Mouse (Mus musculus): ENCODE results near the gene Krtap28-13. TPM values are rescaled to one million over a fixed set of nuclear protein-coding genes. Genes with fewer than 3 reads are reported as not detected.
A peak's percentile ranks its signal among the peaks of the same experiment; 100 is the strongest.

The Krtap28-13 gene
- total RNA-seq (2021): not detected in 2 replicates
- long read RNA-seq: 0 reads

DNA sequence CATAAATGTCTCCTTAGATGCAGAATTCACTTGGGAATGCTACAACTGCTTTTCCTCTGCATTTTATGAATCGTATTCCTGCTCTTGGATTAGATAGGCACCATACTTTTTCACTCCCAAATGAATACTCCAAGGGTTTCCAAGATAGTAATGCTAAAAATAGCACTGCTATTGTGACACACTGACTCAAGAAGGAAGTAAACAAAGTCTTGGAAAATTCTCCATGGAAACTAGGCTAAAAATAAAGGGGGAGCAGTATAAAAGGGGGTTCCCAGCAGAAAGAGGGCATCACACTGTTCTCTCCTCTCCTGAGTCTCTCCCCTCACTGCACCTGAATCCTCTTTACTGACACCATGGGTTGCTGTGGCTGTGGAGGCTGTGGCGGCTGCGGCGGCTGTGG is at the start of gene Krtap28-13:
Gene Krtap28-13 (plus strand): TSS at position 288 of the 400 bp plus-strand sequence.
- DNase-seq: no peak

DNA sequence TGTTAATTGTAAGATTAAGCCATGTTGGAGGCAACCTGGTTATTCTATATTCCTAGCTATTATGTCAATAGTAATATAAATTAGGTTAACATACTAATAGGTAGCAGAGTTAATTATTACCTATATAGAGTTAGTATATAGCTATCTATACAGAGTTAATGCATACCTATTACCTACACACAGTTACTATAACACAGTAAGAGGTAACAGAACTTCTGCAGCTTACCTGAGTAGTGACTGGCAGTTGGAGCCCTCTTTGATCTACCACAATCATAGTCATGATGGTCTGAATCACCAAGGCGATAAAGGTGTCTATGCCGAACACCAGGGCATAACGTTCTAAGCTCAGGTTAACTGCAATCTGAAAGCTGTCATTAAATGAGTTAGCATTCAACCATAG is 46.3 kb upstream of the Krtap28-13 start:
- no peak for DNase-seq

DNA sequence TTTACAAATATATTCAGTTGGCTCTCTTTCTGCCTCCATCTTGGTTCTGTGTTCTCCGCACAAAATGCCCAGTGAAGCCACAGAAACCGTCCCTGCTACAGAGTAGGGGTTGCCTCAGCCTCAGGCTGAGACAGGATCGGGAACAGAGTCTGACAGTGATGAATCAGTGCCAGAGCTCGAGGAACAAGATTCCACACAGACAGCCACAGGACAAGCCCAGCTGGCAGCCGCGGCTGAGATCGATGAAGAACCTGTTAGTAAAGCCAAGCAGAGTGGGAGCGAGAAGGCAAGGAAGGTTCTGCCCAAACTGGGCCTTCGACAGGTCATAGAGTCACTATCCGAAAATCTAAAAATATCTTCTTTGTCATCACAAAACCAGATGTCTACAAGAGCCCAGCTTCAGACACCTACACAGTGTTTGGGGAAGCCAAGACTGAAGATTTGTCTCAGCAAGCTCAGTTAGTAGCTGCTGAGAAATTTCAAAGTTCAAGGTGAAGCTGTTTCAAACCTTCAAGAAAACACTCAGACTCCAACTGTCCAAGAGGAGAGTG is 45.3 kb upstream of the Krtap28-13 start:
- DNase-seq: no peak

DNA sequence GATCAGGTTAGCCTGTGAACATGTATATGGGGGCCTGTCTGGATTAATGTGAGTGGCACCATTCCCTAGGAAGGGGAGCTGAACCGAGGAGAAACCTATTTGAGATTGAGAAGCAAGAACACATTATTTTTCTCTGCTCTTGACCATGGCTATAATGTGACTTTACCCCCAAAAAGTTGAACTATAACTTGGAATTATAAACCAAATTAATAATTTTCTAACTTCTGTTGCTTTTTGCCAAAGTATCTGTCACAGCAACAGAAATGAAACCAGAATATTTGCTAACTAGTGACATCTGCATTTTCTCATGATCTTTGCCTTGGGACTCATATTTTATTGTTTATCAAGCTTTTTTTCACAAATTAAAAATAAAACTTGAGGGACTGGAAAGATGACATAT is 44.2 kb upstream of the Krtap28-13 start:
- no peak for DNase-seq

DNA sequence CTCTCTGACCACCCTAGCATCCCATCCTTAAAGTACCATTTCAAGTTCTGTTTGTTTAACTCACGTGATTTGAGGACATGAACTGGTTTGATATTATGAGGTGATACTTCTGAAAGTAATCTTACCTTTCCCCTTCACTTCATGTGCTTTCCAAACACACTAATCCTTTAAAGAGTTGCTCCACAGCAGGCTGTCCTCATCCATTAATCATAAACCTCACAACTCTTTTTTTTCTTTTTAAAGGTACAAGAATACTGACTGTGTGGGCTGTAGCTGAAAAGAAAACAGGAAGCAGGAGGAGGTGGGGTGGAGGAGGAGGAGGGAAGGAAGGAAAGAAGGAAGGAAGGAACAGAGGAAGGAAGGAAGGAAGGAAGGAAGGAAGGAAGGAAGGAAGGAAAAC is 28.8 kb upstream of the Krtap28-13 start:
- DNase-seq: no peak

DNA sequence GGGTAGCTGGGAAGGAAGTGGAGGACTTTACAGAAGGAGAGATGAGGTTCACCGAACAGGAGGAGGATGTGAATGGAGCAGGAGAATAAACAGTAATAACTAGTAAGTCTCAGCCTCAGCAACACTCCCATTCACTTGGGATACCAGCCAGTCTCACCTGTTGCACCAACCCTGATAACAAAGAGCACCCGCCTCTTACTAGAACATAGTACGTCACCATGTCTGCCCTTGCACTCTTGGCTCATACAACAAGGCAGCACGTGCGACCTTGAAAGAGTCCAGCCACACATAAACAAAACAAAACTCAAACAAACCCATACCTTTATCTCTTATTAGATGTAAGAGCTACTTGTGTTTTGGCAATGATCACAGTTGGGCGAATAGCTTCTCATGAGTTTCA is 28.2 kb upstream of the Krtap28-13 start:
- DNase-seq: no peak

DNA sequence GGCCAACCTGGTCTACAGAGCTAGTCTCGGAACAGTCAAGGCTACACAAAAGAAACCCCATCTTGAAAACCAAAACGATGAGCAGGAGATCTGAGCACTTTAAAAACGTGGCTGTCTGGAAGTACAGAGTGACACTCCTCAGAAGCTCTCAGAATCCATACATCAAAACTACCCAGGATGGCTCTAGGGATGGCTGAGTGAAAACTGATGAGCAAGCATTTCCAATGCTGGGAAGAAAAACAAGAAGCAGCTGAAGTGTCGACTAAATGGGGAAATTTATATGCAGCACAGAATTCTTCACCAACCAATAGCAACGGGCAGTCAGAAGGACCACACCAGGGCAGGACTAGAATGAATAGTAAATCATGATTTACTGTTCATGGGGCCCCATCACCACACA is 26.2 kb upstream of the Krtap28-13 start:
- DNase-seq: no peak

DNA sequence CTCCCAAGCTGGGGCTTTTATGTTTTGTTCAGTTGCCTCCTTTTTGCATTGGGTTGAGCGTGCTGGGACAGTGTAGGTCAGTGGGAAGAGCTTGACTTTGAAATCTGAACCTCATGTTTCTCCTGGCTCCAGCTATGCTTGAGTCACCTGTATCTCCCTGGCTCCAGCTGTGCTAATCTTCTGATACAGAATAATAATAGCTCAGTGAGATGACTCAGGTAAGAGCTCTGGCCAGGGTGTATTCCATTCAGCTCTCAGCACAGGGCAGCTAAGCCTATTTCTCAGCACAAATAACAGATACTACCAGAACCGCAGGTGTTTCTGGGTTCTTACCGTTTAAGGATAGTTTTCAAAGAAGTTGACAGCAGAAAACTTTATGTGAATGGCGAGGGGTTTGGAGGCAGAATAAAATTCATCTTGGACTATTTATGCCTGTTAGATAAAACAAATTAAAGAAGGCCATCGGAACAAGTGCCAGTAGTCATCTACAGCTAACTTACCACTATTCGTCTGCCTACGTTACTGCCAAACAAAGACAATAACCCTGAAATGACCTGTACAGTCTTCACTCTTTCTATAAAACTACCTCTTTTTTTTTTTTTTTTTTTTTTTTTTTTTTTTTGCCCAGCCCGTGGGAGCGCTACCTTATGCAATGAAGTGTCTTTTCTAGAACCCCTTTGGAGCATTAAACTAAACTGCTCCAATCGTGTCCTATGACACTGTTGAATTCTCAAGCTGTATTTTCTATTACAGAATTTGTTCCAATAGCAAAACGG is 23.6 kb upstream of the Krtap28-13 start:
- DNase-seq: no peak

DNA sequence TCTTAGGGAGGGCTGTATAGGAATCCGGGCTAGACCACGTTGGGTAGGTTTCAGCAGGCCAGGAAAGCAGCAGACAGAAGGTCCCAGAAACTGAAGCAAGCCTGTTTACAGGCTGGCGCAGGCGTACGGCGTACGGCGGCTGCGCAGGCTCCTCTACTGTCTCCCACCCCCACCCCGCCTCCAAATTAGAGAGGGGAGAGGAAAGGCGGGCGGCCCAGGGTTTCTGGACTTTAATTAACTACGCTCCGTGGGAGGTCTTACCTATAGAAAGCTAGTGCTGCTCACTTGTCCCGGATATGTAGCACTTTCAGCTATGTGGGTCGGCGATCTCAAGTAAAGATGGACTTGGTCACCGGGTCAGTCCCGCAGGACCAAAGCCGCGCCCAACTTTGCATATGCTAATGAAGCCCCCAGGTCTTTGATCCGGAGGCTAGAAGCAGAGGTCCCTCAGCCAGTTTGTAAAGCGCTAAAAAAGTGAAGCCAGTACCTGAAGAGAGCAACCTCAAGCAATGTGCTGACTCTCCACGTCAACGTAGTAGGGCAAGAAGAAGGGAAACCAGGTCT is 22.5 kb upstream of the Krtap28-13 start, which contains the start of gene Slc19a3:
Gene Slc19a3 (minus strand): TSS at position 340 of the 564 bp plus-strand sequence.
- peak; percentile 14 for DNase-seq

DNA sequence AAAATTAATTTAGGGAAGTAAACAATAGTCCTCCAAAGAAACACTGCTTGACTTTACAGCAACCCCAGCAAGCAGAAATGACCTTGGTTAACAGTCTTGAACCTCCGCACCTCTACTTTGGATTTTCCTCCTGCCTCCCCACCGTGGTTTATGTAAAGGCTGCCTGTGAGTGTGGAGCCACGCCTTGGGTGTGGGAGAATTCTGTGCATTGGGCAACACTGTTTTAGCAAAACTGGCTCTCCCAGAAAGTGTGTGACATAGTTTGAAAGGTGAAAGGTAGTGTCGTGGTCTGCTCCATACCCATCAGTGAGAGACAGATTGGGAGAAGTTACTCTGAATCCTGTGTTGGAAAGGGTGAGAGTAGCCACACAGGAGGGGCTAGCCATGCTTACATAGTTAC is 21.6 kb upstream of the Krtap28-13 start:
- DNase-seq: no peak

DNA sequence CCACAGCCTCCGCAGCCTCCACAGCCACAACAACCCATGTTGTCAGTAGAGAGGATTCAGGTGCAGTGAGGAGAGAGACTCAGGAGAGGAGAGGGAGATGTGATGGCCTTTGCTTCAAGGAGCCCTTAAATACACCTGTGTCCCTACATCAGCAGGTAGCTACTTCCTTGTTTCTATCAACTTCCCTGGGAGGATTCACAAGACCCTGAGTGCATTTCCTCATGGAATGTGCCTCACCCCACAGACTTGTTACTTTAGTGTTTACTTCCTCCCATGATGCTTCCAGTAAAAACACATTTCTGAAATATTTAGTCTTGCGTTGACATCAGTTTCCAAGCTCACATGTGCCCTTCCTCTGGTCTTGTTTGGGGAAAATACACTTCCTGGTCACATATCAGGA is 18.4 kb upstream of the Krtap28-13 start, which contains the start of gene Krtap28-10:
Gene Krtap28-10 (minus strand): TSS at position 101 of the 400 bp plus-strand sequence.
- DNase-seq: no peak

DNA sequence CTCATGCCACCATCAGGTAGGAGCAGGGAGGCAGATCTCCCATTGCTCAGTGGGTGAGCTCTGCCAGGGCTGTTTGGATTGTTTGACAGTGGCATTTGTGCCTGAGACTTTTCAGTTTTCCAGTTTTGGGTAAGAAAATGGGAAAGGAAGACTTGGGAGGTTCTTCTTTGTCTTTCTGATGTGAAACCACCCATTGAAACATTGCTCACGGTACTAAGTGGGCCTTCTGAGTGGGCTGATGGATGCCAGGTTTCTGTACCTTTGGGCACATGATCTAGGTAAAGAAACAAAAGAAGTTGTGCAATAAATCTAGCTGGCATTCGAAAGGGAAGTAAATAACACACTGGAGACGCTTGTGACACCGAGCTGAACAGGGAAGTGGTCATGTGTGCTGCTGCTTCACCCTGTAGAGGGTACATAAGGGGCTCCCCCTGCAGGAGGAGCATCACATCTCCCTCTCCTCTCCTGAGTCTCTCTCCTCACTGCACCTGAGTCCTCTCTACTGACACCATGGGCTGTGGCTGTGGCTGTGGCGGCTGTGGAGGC is 15.8 kb upstream of the Krtap28-13 start, which contains the start of gene Gm47969:
Gene Gm47969 (plus strand): TSS at position 51 of the 546 bp plus-strand sequence.
- no peak for DNase-seq

DNA sequence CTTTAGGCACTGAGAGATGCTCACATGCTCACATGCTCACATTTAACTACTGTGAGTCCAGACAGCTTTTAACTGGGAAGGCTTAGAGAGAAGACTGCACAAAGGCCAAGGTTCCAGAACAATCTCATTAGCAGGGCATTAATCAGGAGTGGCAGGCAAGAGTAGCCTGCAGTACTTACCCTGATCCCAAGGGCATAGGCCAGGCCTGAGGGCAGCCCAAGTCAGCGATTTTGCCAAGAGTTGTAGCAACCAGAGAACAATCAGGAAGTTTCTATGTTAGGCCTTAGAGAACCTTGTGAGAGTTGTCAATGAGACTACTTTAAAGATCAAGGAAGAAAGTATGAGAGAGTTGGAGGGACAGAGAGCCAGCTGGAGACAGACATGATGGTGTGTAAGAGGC is 2.2 kb upstream of the Krtap28-13 start:
- DNase-seq: no peak

DNA sequence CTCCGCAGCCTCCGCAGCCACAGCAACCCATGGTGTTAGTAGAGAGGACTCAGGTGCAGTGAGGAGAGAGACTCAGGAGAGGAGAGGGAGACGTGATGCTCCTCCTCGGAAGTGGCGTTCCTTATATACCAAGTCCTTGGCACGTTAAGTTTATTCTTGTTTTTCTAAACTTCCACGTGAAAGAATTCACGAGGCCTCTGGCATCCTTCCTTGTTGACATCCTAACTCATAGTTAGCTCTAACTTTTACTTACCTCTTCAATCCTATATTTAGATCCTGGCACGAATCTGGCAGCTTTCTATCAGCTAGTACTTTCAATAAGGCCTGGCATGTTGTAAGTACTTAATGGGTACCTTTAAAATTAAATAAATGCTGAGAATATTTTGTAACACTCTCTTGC is 1.5 kb upstream of the Krtap28-13 start, which contains the start of gene A030005K14Rik:
Gene A030005K14Rik (minus strand): TSS at position 101 of the 400 bp plus-strand sequence.
- DNase-seq: no peak

DNA sequence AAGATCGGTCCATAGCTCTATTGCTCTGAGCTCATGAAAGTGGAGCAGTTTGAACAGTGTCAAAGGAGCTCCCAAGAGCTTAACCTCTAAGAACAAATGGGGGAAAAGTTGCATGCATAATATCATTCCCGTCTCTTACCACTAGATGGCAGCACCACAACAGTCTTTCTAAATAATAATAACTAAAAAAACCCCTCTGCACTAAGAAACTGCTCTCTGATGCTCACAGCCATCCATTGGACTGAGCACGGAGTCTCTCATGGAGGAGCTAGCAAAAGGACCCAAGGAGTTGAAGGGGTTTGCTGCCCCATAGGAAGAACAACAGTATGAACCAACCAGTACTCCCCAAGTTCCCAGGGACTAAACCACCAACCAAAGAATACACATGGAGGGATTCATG is 4.1 kb downstream of the Krtap28-13 start:
- no peak for DNase-seq

DNA sequence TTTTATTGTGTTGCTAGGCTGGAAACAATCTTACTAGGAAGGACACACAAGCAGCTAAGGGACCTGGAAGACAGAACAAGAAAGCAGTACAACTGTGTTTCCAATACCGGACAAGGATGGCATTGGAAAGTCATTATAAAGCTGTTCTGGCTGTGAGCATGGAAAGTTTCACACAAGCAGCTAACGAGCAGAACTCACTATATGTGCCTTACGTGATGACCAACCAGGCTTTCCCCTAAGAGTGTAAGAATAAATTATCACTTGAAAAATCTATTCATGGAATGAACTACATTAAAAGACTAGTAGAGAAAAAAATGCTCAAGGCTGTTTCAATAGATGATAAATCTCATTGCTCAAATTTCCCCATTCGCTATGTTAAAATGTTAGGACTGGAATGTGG is 5.8 kb downstream of the Krtap28-13 start:
- no peak for DNase-seq

DNA sequence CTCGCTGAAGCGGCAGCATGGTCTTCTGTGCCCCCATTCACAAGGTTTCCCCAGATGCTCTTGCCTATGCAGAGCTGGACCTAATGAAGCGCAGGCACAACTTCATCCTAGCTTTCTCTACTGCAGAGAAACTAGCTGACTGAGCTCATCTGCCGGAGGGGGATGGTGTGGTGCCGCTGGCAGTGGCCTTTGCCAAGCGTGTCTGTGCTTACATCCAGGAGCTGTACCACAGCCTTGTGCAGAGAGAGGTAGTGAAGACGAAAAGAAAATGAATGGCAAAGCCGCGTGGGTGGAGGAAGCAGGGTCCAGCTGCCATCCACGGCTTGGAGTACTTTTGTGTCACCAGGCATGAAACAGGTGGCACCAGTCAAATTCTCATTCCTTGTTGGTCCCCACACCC is 6.5 kb downstream of the Krtap28-13 start:
- no peak for DNase-seq

DNA sequence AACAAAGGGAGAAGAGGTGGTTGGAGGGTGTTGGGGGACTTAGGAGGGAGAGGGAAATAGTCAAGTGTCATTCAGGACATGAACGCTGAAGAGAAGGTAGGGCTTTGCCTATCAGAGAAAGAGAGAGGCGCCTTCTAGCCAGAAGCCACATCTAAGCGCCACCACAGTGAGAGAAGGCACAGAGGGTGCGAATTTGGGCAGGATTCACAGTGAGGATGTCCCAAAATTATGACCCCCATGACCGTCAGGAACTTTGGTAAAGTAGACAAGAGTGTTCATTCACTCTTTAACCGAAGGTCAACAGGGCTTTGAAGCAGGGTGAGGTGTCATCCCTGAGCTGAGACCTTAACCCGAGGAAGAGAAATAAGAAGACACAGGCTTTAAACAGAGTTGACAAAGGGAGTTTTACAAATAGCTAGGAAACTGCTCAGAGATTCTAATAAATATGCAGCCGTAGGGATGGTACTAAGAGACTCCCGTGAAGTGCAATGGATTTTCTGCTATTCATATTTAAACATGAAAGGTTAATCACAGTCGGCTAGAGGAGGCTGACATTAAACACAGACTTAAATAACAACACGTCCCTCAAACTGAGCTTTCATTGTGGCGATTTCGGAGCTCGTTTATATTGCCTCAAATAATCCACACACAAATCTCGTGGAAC is 14.9 kb downstream of the Krtap28-13 start:
- DNase-seq: no peak

DNA sequence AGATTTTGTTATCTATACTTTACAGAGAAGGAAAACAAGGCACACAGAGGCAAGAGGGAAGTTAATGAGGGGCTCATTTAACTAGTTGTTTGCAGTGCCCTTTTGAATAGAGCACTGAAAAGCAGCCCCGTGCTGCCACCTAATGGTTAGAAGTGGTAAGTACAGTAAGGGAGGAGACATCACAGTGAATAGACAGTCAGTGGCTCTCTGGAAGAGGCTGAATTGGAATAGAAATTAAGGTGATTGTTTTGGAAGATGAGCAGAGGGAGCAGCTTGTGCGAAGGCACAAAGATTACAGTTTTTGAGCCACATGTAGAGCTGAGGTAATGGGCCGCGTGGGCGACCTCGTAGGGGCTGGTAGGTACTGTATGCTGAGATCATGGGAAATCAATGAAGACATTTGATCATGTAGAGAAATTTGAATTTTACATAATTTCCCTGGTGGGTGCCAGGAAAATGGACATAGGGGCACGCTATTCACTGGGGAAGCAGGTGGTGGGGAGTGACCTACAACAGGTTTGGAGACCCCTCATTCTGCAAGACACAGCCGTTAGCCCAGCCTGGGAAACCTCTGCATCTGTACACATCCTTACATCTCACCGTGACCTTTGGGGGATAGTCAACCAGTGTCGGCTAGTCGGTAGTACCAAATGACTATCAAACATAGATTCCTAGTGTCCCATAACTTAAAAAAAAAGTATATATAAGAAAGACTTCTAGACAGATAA is 15.6 kb downstream of the Krtap28-13 start:
- no peak for DNase-seq

DNA sequence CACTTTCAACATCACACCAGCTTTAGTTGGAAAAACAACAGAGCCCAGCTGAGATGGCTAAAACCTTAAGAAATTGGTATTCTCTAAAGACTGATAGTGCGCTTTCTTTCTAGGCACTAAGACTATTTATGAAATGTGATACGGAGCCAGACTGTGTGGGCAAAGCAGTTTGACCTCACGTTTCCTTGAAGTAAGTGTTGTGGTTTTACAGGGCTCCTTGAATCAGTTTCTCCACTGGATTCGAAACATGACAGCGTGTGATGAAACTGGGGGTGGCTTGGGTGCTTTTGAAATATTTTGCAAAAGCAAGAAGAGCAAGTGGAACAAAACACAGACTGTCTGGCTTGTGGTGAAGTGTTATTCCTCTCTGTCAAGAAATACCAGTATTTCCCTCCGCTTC is 16.3 kb downstream of the Krtap28-13 start:
- no peak for DNase-seq

DNA sequence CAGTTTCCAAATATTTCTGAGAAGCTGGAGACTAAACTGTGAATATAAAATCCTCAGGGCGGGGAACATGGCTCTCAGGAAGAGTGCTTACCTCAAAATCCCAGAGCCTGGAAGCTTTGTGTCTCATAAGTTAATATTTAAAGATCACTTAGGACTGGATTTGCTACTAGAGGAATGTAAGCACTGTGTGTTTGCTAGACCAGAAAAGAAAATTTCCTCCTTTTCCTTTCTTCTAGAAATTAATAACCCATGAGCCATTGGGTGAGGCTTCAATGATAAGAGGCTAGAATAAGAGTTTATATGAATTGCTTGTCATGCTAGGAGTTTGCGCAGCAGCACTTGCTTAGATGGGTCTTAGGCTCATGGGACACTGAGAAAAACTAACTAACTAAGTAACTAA is 24.1 kb downstream of the Krtap28-13 start:
- no peak for DNase-seq

DNA sequence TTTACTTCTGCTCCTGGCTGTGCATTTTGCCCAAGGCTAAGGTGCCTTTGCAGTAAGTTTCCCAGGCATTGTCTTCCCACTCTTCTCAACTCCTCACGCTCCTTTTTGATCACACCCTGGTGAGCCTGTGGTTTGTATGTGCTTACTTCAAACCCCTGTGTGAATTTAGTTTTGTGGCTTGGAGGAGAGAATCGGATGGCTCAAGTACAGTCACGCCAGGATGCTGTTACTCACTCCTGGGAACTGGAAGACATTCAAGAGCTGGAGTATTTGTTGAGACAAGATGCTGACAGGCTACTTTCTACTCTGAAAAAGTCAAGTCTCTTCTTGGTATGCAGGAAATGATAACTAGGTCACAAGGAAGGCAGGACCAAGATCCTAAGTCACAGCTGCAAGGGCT is 30.5 kb downstream of the Krtap28-13 start:
- no peak for DNase-seq
